In genomic region chr17:81432733-81433132, GRCm38 (mm10) we compare ENCODE assay signal across 29 mouse cellular contexts. TPM values are rescaled to one million over a fixed set of nuclear protein-coding genes. Genes with fewer than 3 reads are reported as not detected.
"Had no signal": no experiment of that assay in that cellular context is flagged by ENCODE, and none has a peak within 500 bp of the region (broad histone marks: within the 10 kb centered on the region; RNA-seq: fewer than 3 reads in every experiment).

No protein-coding gene starts in this region.

- H3K27me3 ChIP-seq: liver, embryonic 13.5 days; megakaryocyte, embryonic 14.5 days; midbrain, embryonic 13.5 days; neural tube, embryonic 13.5 days; stomach, embryonic 15.5 days had no signal

- DNase-seq: layer of hippocampus, postnatal 36 days; liver, embryonic 13.5 days; retina, postnatal 1 day; right cerebral cortex, postnatal 25 days; spleen, adult 18-20 months; thymus, postnatal 36 days had no signal

- H3K27ac ChIP-seq: left cerebral cortex, adult 2 months; liver, embryonic 13.5 days; macrophage; midbrain, embryonic 10.5 days; midbrain, embryonic 13.5 days; neural tube, embryonic 13.5 days; stomach, embryonic 15.5 days had no signal

- H3K4me1 ChIP-seq: liver, embryonic 13.5 days; neural tube, embryonic 13.5 days; stomach, embryonic 15.5 days had no signal

- ATAC-seq: lung, postnatal 0 days; midbrain, embryonic 13.5 days; midbrain, embryonic 16.5 days had no signal

- H3K4me3 ChIP-seq: left cerebral cortex, adult 2 months; liver, embryonic 13.5 days; megakaryocyte, embryonic 14.5 days; midbrain, embryonic 10.5 days; midbrain, embryonic 13.5 days; myocyte; neural tube, embryonic 13.5 days; stomach, embryonic 15.5 days had no signal

- H3K9ac ChIP-seq: liver, embryonic 13.5 days; lung, embryonic 14.5 days; midbrain, embryonic 13.5 days; neural tube, embryonic 13.5 days; stomach, embryonic 15.5 days had no signal

- H3K9me3 ChIP-seq: liver, embryonic 13.5 days; megakaryocyte, embryonic 14.5 days; midbrain, embryonic 10.5 days; midbrain, embryonic 13.5 days; neural tube, embryonic 13.5 days; stomach, embryonic 15.5 days had no signal

- H3K4me2 ChIP-seq: liver, embryonic 13.5 days; lung, embryonic 14.5 days; midbrain, embryonic 13.5 days; neural tube, embryonic 13.5 days; stomach, embryonic 15.5 days had no signal

- H3K36me3 ChIP-seq: liver, embryonic 13.5 days; midbrain, embryonic 10.5 days; stomach, embryonic 15.5 days had no signal

RNA-seq across cellular contexts. Expression of gene Gm11096, which starts 8.8 kb away (rescaled TPM):
- total RNA-seq: layer of hippocampus, adult 8-10 months; layer of hippocampus, postnatal 10 days; layer of hippocampus, postnatal 36 days; left cerebral cortex, adult 2 months; left cerebral cortex, postnatal 10 days; left cerebral cortex, postnatal 36 days; liver, adult 2 months; monocyte, adult 5-6 weeks; neutrophil, adult 5-6 weeks had no signal
- polyA plus RNA-seq: limb, embryonic 11.5 days; limb, embryonic 14.5 days; liver, adult 2 months; liver, embryonic 13.5 days; liver, embryonic 16.5 days; lung, embryonic 14.5 days; lung, postnatal 0 days; macrophage; midbrain, embryonic 10.5 days; midbrain, embryonic 13.5 days; midbrain, embryonic 16.5 days; myocyte; neural tube, embryonic 13.5 days; stomach, embryonic 15.5 days; thymus, postnatal 0 days; urinary bladder, adult 2 months had no signal
